Mouse (Mus musculus): ENCODE data around the gene Tacc2. TPM values are rescaled to one million over a fixed set of nuclear protein-coding genes. Genes with fewer than 3 reads are reported as not detected.
A peak's percentile ranks its signal among the peaks of the same experiment; 100 is the strongest.
"Not testable (repeated sequence)": the region's sequence is repeated elsewhere in the genome, so short reads cannot be mapped to it uniquely, and the experiment has no call there.

Gene Tacc2
- 100 to 1,000 TPM; 515 to 576 TPM for total RNA-seq (2021)
- long read RNA-seq, experiment 1, transcript Tacc2-213 (1 exons, 2,248 nt) = major isoform, 5 of 125 reads
- long read RNA-seq, experiment 1, partial matches to known transcripts = 67 of 125 reads
- long read RNA-seq, experiment 1, other reads (novel, unspliced or antisense) = 52 of 125 reads
- long read RNA-seq, experiment 2, partial matches to known transcripts = 95 of 161 reads
- long read RNA-seq, experiment 2, other reads (novel, unspliced or antisense) = 63 of 161 reads

DNA sequence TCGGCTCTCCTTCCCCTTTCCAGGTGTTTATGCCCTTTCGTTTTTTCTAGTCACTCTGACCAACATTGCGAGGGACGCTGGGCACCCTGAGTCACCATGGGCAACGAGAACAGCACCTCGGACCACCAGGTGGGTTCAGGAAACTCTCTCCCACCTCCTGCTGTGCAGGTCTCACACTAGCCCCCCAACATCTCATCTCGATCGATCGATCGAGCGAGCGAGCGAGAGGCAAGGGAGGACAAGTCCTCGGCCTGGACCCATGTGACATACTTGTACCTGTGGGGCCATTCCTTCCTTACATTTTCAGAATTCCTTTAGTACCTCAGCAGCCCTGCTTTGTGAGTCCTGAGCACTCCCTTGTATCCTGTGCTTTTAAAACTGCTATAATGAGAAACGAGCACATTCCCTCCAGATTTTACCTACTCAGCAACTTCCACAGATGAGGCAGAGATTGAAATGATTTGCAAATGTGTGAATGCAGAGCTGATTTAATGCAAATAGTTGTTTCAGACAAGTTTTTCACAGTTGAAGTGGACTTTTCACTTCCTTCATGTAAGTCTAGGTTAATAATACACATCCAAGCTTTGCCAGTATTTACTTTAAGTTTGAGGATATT, at the start of gene Tacc2:
TSS of gene Tacc2 (plus strand) at position 51 of the 616 bp plus-strand sequence.
- Histone ChIP-seq H3K4me3 (peak within 1 kb of the TSS; percentile 39), H3K27ac (peak within 1 kb of the TSS; percentile 75)
- intact Hi-C loops (cut with DNase I) = no loop called here

DNA sequence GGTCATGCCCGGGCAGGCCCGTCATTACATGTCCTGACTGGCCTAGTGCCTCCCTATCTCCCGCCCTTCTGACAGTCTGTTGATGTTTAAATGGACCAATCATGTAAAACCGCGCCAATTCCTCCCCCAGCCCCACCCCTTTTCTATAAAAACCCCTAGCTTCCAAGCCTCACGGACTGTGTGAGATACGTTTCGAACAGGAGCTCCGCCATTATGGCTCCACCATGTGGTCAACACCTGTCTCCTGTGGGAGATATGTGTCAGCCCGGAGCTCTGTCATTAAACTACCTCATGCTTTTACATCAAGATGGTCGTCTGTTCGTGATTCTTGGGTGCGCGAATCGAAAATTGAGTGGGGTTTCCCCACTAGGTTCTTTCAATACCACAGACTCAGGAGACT, 46.1 kb upstream of the Tacc2 start:
- intact Hi-C loops (cut with DNase I) = loop anchor here (10.0 kb wide), 2 partner anchors 74 to 234 kb away; no protein-coding TSS in a partner anchor
- DNase-seq, H3K27ac ChIP-seq, H3K4me3 ChIP-seq: not testable (repeated sequence)

More for the DNA sequence above, at the start of gene Tacc2:
- no peak for DNase-seq
- no peak for TF ChIP-seq CTCF (IDR thresholded peaks at IDR 0.05)

DNA sequence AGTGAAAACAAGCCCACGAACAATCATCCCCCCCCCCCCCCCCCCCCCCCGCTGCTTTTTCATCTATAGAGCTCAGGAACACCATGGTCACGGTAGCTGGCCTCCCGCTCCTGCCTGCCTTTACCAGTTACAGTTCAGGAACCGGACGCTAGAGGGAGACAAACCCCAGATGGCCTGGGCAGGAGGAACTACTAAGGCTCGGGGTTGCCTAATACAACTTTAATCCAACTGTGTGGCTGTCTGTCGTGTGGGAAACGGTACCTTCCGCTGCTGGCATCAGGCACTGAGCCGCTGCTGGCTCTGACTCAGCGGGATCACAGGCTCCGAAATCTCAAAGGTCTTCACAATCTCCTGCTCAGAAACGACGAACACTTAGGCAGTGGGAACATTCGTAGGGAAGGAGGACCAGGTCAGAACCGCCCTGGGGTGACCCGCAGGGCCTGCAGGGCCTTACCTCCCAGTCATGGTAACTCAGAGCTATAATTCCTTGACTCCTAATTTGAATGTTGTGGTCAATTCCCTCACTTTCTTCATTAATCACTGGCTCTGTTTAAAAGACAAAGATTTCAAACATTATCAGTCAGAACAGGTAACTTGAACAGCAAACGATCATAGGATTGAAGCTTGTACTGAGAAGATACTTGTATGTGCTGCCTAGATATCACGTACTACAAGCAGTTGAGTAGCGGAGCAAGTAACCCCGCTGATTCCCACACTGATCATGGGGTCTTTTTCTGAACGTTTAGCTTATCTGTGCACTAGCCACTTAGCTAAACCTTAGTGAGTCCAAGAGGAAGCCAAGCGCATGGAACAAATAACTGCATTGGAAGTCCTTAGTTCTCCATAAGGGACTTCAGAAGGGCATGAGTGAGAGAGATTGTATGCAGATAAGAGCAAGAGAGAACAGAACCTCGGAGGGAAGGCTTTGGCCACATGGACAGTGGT, 43.6 kb upstream of the Tacc2 start:
- Histone ChIP-seq H3K27ac (peak overlapping the region; percentile 85), H3K4me3 (peak overlapping the region; percentile 10; the same call in 1 of the 2 replicates)
- intact Hi-C loops (cut with DNase I) = loop anchor here (10.0 kb wide), 2 partner anchors 71 to 231 kb away; no protein-coding TSS in a partner anchor
- DNase-seq = peak; percentile 92
- peak; percentile 80 for TF ChIP-seq CTCF (IDR thresholded peaks at IDR 0.05)

- TF ChIP-seq CTCF (IDR thresholded peaks at IDR 0.05) = peak; percentile 45
- Histone ChIP-seq H3K27ac (no peak overlapping the region), H3K4me3 (no peak overlapping the region)
- intact Hi-C loops (cut with DNase I) = loop anchor here (10.0 kb wide), 2 partner anchors 70 to 230 kb away; no protein-coding TSS in a partner anchor
- DNase-seq = no peak
Measured at GRCm38 (mm10) chr7:130535174-130535573, 42.1 kb upstream of the Tacc2 start.

DNA sequence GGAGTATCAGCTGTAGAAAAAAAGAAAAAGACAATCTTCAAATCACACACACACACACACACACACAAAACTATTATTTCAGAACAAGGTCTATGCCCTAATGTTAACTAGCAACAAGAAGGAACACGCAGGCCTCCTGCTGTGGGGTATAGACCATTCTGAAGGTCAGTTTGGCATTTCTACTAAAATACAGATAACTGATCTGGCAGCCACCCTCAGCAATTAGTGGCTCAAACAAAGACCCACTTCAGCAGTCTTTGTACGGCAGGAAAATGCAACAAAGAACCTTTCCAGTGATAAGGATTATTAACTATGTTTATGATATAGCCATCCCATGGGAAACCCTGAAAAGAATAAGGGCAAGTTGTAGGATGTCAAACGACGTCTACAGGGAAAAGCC, 40.2 kb upstream of the Tacc2 start:
- intact Hi-C loops (cut with DNase I) = loop anchor here (10.0 kb wide), 2 partner anchors 68 to 228 kb away; no protein-coding TSS in a partner anchor
- H3K27ac ChIP-seq = no peak overlapping the region

GRCm38 (mm10) chr7:130540176-130540575, 37.1 kb upstream of the Tacc2 start:
- intact Hi-C loops (cut with DNase I) = no loop called here
- Histone ChIP-seq H3K27ac (peak overlapping the region; percentile 2; the same call in 1 of the 2 replicates), H3K4me3 (no peak overlapping the region)
- no peak for TF ChIP-seq CTCF (IDR thresholded peaks at IDR 0.05)
- peak; percentile 11 for DNase-seq

More for the DNA sequence above, 40.2 kb upstream of the Tacc2 start:
- no peak for TF ChIP-seq CTCF (IDR thresholded peaks at IDR 0.05)
- H3K4me3 ChIP-seq = no peak overlapping the region
- DNase-seq = no peak

DNA sequence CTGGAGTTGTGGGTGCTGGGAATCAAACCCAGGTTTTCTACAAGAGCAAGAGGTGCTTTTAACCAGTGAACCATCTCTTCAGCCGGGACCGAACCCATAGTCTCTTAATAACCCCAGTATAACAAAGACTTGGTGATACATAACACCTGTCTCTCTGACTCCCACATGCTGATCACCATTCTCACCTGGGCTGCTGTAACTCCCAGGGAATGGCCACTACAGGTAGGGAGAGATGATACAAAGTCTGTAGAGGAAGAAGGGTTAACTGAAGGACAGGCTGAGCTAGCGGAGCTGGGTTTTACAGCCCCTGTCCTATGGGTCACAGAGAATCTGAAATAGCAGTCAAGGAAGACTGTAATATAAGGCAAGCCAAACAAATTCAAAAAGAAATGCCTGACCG, 34.1 kb upstream of the Tacc2 start:
- TF ChIP-seq CTCF (IDR thresholded peaks at IDR 0.05) = no peak
- Histone ChIP-seq H3K27ac (no peak overlapping the region), H3K4me3 (no peak overlapping the region)
- intact Hi-C loops (cut with DNase I) = no loop called here
- DNase-seq = peak; percentile 1

DNA sequence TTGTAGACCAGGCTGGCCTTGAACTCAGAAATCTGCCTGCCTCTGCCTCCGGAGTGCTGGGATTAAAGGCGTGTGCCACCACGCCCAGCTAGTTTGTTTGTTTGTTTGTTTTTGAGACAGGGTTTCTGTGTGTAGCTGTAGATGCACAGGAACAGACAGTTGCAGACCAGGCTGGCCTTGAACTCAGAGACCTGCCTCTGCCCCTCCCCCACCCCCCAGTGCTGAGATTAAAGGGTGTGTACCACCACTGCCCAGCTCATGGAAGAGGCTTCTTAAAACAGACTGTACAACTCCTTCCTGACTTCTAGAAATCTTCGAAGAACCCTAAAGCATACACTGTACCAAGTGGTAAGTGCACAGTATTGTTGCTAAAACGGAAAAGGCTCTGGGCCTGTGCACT, 31.8 kb upstream of the Tacc2 start:
- H3K4me3 ChIP-seq = peak overlapping the region; percentile 94; the same call in 1 of the 2 replicates
- DNase-seq = peak; percentile 2
- peak overlapping the region; percentile 99 for H3K27ac ChIP-seq
- TF ChIP-seq CTCF (IDR thresholded peaks at IDR 0.05) = no peak
- intact Hi-C loops (cut with DNase I) = no loop called here

DNA sequence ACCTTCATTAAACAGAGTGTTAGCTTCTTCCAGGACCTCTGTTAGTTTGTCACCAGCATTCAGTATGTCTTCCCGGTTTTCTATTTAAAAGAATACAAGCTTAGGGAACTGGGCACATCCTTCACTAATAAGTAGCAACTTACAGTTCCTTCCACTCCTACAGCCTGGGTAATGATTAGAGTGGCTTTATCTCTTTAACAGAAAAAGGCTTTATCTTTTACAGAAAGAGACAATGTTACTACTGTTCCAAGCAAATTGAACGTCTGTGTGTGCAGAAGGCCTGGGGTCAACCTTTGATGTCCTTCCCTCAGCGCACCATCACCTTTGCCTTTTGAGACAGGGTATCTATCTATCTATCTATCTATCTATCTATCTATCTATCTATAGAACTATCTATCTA, 31.3 kb upstream of the Tacc2 start:
- peak overlapping the region; percentile 99 for H3K27ac ChIP-seq
- intact Hi-C loops (cut with DNase I) = no loop called here
- TF ChIP-seq CTCF (IDR thresholded peaks at IDR 0.05) = no peak
- H3K4me3 ChIP-seq = peak overlapping the region; percentile 94
- no peak for DNase-seq

GRCm38 (mm10) chr7:130546421-130546790, 30.8 kb upstream of the Tacc2 start:
- DNase-seq = no peak
- H3K4me3 ChIP-seq = peak overlapping the region; percentile 94
- TF ChIP-seq CTCF (IDR thresholded peaks at IDR 0.05) = no peak
- H3K27ac ChIP-seq = peak overlapping the region; percentile 99
- intact Hi-C loops (cut with DNase I) = no loop called here

DNA sequence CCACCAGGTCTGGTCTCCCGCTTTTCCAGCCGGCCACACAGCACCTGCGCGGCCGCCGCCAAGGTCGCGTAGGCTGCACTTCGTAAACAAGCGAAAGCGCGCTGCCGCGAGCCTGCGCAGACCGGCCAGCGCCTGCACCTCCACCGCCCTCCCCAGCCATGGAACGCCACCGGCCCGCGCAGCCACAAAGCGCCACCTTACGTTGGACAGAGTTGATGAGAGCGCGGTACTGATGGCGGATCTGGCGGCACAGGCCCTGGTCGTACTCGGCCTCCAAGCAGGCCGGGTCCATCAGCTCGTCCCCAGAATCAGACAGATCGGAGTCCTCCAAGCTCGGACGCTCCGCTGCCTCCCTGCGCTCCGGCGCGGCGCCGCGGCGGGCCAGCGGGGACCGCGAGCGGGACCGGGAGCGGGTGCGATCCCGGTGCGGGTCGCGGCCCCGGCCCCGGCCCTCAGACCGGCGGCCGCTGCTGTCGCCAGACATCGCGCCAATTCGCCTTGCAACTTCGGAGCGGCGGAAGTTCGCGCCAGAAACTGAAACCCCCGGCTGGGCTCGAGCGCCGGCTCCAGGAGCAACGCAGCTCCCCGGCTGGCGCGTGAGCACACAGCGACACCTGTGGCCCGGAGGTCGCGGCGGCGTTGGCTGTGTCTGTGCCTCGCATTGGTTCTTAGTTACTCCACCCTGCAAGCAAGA, 30.3 kb upstream of the Tacc2 start:
- intact Hi-C loops (cut with DNase I) = no loop called here
- peak; percentile 91 for TF ChIP-seq CTCF (IDR thresholded peaks at IDR 0.05)
- H3K4me3 ChIP-seq = peak overlapping the region; percentile 94
- DNase-seq = peak; percentile 95
- peak overlapping the region; percentile 99 for H3K27ac ChIP-seq

GRCm38 (mm10) chr7:130547635-130548175, 29.5 kb upstream of the Tacc2 start:
- Histone ChIP-seq H3K27ac (peak overlapping the region; percentile 99), H3K4me3 (peak overlapping the region; percentile 94)
- no peak for TF ChIP-seq CTCF (IDR thresholded peaks at IDR 0.05)
- DNase-seq = no peak
- intact Hi-C loops (cut with DNase I) = no loop called here

Measured in gastrocnemius, adult 2 months (tissue).